Mouse (Mus musculus) urinary bladder, postnatal 0 days (tissue): Measurements from ENCODE around the gene Foxo3. TPM values are rescaled to one million over a fixed set of nuclear protein-coding genes. Genes with fewer than 3 reads are reported as not detected.

Source experiments
- polyA plus RNA-seq: library from polyadenylated mRNA; unstranded; fragments of >200 nt; fragmentation: Nextera tagmentation; extraction: Ambion mirVana; gene quantifications from 2 replicates; pipeline ENCODE4 v1.2.1, GENCODE M21; 2015

The Foxo3 gene
- 4.9 and 5.0 TPM in 2 replicates for polyA plus RNA-seq

DNA sequence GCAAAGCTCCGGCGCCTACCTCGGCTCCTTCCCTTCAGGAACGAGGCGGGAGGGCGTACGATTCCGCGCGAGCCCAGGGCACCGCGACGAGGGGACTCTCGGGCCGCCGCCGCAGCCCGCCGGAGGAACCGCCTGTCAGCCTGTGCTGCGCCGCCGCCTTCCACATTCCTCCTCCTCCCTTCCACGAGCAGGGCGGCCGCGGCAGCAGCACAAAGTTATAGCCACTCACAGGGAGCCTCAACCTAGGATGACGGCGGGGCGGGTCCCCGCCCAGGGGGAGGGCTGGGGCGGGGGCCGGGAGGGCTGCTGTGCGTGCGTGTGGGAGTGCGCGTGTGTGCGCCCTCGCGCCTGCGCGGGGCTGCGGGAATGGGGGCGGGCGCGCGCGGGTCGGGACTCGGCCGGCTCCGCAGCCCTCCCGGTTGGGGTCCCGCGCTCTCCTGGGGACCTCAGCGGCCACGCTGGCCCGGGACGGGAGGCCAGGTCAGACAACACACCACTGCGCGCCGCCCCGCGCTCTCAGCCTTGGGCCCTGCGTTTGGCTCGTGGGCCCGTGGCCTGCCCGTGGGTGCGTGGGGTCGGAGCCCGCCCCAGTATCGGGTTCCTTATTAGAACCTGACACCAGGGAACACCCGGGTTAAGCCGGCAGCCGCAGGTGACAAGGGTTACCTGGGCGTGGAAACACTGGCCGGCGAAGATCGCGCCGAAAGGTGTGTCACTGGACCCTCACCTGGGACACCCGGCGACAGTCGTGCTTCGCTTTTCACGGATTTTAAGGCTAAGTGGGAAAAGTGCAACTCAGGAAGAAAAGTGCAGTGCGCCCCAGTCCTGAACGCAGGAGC is at the start of gene Foxo3:
TSS of gene Foxo3 (minus strand) at position 249 of the 839 bp plus-strand sequence.

Other genes starting within 250 kb of the Foxo3 start
- 5.0 and 5.3 TPM in 2 replicates for gene Afg1l, start 201.8 kb upstream of the Foxo3 start, polyA plus RNA-seq
- 261 and 285 TPM in 2 replicates for gene Snx3, start 225.3 kb upstream of the Foxo3 start, polyA plus RNA-seq